Mouse (Mus musculus): ENCODE measurements around the gene Cnbd2. TPM values are rescaled to one million over a fixed set of nuclear protein-coding genes. Genes with fewer than 3 reads are reported as not detected.
"Not testable (repeated sequence)": the region's sequence is repeated elsewhere in the genome, so short reads cannot be mapped to it uniquely, and the experiment has no call there.

The Cnbd2 gene
- total RNA-seq, 4 experiments from 2014 or later, result 2.4 to 5.1 (median 3.2) TPM

- peak; percentile 61 for DNase-seq
Measured at GRCm38 (mm10) chr2:156392461-156393154, 80.5 kb downstream of the Cnbd2 start.

- DNase-seq, result no peak
Measured at GRCm38 (mm10) chr2:156393155-156393828, 81.2 kb downstream of the Cnbd2 start.

GRCm38 (mm10) chr2:156394282-156394681, 82.2 kb downstream of the Cnbd2 start:
- DNase-seq, result no peak

GRCm38 (mm10) chr2:156396096-156396495, 84.0 kb downstream of the Cnbd2 start:
- DNase-seq, result no peak

- no peak for DNase-seq
Measured at GRCm38 (mm10) chr2:156397988-156398387, 85.9 kb downstream of the Cnbd2 start.

GRCm38 (mm10) chr2:156399485-156399884, 87.4 kb downstream of the Cnbd2 start:
- no peak for DNase-seq

- DNase-seq, result no peak
Measured at GRCm38 (mm10) chr2:156401331-156401730, 89.2 kb downstream of the Cnbd2 start.

- no peak for DNase-seq
Measured at GRCm38 (mm10) chr2:156402036-156402435, 89.9 kb downstream of the Cnbd2 start.

- no peak for DNase-seq
Measured at GRCm38 (mm10) chr2:156406987-156407386, 94.9 kb downstream of the Cnbd2 start.

GRCm38 (mm10) chr2:156408168-156408567, 96.1 kb downstream of the Cnbd2 start:
- no peak for DNase-seq

- not testable (repeated sequence) for DNase-seq
Measured at GRCm38 (mm10) chr2:156411348-156411747, 99.2 kb downstream of the Cnbd2 start.

GRCm38 (mm10) chr2:156414996-156415395, 102.9 kb downstream of the Cnbd2 start:
- DNase-seq, result no peak

GRCm38 (mm10) chr2:156415674-156416073, 103.6 kb downstream of the Cnbd2 start:
- DNase-seq, result no peak

GRCm38 (mm10) chr2:156417194-156417593, 105.1 kb downstream of the Cnbd2 start:
- no peak for DNase-seq

- no peak for DNase-seq
Measured at GRCm38 (mm10) chr2:156418467-156418866, 106.4 kb downstream of the Cnbd2 start.

- DNase-seq, result no peak
Measured at GRCm38 (mm10) chr2:156420327-156420693, 108.2 kb downstream of the Cnbd2 start.

- peak; percentile 67 for DNase-seq
Measured at GRCm38 (mm10) chr2:156420694-156421380, 108.7 kb downstream of the Cnbd2 start, which contains the start of gene Epb41l1. TSS of gene Epb41l1 (plus strand) at chr2:156420909.

GRCm38 (mm10) chr2:156421381-156422110, 109.4 kb downstream of the Cnbd2 start:
- no peak for DNase-seq

- DNase-seq, result no peak
Measured at GRCm38 (mm10) chr2:156422631-156423030, 110.5 kb downstream of the Cnbd2 start.

GRCm38 (mm10) chr2:156423672-156424071, 111.6 kb downstream of the Cnbd2 start:
- no peak for DNase-seq

All from adrenal gland, adult 8-10 months (tissue).